Mouse (Mus musculus) spleen, adult 2 months (tissue): ENCODE results near the gene Hbq1a. TPM values are rescaled to one million over a fixed set of nuclear protein-coding genes. Genes with fewer than 3 reads are reported as not detected.

Experiments used
- DNase-seq, 2 experiments: peaks; one replicate each; pipeline versions ENCODE4 v3.0.0 to v3.0.0-alpha.2; 2012 to 2021; ENCODE audit warnings: low spot score in 2 of 2, low read depth in 1 of 2
- H3K27ac ChIP-seq: fragments of 200-500 bp; 2 replicates; pipeline ENCODE4 v1.5.1; 2012; ENCODE audit warnings: low read length, inconsistent platforms; ENCODE audit not compliant: insufficient read depth
- H3K27me3 ChIP-seq: fragments of 200-500 bp; 2 replicates; pipeline ENCODE4 v1.6.1; 2012; ENCODE audit warnings: mild to moderate bottlenecking, moderate library complexity, low read length, inconsistent platforms; ENCODE audit not compliant: control insufficient read depth, insufficient read depth
- H3K36me3 ChIP-seq: fragments of 200-500 bp; 2 replicates; pipeline ENCODE4 v1.6.1; 2012; ENCODE audit warnings: mild to moderate bottlenecking, low read length, inconsistent platforms; ENCODE audit not compliant: control insufficient read depth, insufficient read depth
- H3K4me1 ChIP-seq: fragments of 200-500 bp; 2 replicates; pipeline ENCODE4 v1.6.1; 2011; ENCODE audit warnings: inconsistent platforms; ENCODE audit not compliant: control insufficient read depth, insufficient read depth, insufficient read length
- H3K4me3 ChIP-seq: fragments of 200-500 bp; 2 replicates; pipeline ENCODE4 v1.5.1; 2011; ENCODE audit warnings: mild to moderate bottlenecking, inconsistent platforms; ENCODE audit not compliant: insufficient read depth, insufficient read length; ENCODE audit errors: extremely low read depth
- CTCF ChIP-seq: fragments of 200-500 bp; IDR thresholded peaks from 2 replicates; pipeline ENCODE4 v1.5.1; 2011; ENCODE audit warnings: mild to moderate bottlenecking, inconsistent platforms; ENCODE audit not compliant: insufficient read depth, insufficient read length, insufficient replicate concordance; ENCODE audit errors: extremely low read depth
- POLR2A ChIP-seq: fragments of 200-500 bp; IDR thresholded peaks from 2 replicates; pipeline ENCODE4 v1.6.1; 2011; ENCODE audit warnings: low read depth, low read length, inconsistent platforms
- WGBS: fragments of 180-500 bp; shearing (Covaris S2); methylation state at CpG from one replicate; pipeline ENCODE4 v1.1.7; 2018; 5-methylcytosine and 5-hydroxymethylcytosine counted together
- polyA plus RNA-seq: library from polyadenylated mRNA; depleted of rRNA; stranded (reverse); fragments of >200 nt; gene quantifications from 2 replicates; pipeline ENCODE4 v1.2.3, GENCODE M21; 2012

The Hbq1a gene
- polyA plus RNA-seq, 1 experiment: 12.1 TPM

- DNase-seq: no peak
- Histone ChIP-seq H3K27me3 (no peaks in the 10 kb centered on the region), H3K4me3 (no peak overlapping the region), H3K4me1 (no peaks in the 10 kb centered on the region), H3K36me3 (no peaks in the 10 kb centered on the region), H3K27ac (no peak overlapping the region)
- TF ChIP-seq POLR2A (no peak), CTCF (no peak)
- WGBS: 22% methylated on average over 6 of the region's 6 CpGs
Measured at GRCm38 (mm10) chr11:32331075-32331474, 31.2 kb downstream of the Hbq1a start.

DNA sequence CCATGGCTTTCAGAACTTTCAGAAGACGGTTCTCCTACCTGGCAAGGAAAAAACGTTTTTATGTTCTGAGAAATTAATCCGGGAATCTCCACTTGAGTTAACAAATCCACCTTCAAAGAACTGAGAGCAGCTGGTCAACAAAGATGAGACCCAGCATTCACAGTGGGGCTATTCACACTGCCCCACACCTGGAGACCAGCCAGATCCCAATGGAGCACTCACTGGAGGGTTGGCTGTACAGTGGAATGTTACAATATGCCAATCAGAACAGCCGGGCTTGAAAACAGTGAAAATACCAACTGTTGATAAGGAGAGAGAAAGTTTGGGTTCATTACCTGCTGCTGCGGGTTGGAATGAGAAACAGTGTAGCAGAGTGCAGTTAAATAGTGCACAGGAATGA is 32.0 kb downstream of the Hbq1a start:
- Histone ChIP-seq H3K36me3 (no peaks in the 10 kb centered on the region), H3K27ac (no peak overlapping the region), H3K4me1 (no peaks in the 10 kb centered on the region), H3K27me3 (no peaks in the 10 kb centered on the region), H3K4me3 (no peak overlapping the region)
- DNase-seq: no peak
- 86% methylated on average over 5 of the region's 5 CpGs for WGBS
- no peak for TF ChIP-seq POLR2A
- TF ChIP-seq CTCF: no peak

GRCm38 (mm10) chr11:32333235-32333634 is 33.4 kb downstream of the Hbq1a start:
- DNase-seq: no peak
- H3K4me3 ChIP-seq: no peak overlapping the region
- no peaks in the 10 kb centered on the region for H3K4me1 ChIP-seq
- H3K27me3 ChIP-seq: no peaks in the 10 kb centered on the region
- WGBS: 82% methylated on average over 2 of the region's 2 CpGs
- TF ChIP-seq POLR2A (no peak), CTCF (no peak)
- no peaks in the 10 kb centered on the region for H3K36me3 ChIP-seq
- no peak overlapping the region for H3K27ac ChIP-seq

DNA sequence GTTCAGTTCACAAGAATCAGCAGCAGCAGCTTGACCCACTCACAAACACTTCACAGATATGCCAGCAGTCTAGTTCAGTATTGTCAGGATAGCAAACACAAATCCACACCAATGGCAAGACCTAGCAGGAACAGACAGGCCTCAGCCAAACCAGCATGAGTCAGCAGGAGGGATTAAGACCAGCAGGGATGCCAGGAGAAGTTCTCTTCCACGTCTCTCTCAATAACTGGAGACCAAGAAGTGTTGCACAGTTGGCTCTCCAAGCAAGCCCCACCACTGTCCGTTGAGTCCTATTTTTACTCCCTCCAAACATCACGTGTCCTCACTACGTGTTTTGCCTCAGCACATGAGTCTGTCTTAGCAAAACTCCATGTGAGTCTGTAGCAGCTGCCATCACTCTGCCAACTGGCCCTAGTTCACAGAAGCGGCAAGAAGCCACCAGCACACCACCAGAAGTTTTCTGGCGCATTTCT is 36.6 kb downstream of the Hbq1a start:
- TF ChIP-seq POLR2A (no peak), CTCF (no peak)
- Histone ChIP-seq H3K36me3 (no peaks in the 10 kb centered on the region), H3K27ac (no peak overlapping the region), H3K4me3 (no peak overlapping the region), H3K27me3 (no peaks in the 10 kb centered on the region), H3K4me1 (no peaks in the 10 kb centered on the region)
- DNase-seq: no peak
- WGBS: 87% methylated on average over 6 of the region's 6 CpGs

DNA sequence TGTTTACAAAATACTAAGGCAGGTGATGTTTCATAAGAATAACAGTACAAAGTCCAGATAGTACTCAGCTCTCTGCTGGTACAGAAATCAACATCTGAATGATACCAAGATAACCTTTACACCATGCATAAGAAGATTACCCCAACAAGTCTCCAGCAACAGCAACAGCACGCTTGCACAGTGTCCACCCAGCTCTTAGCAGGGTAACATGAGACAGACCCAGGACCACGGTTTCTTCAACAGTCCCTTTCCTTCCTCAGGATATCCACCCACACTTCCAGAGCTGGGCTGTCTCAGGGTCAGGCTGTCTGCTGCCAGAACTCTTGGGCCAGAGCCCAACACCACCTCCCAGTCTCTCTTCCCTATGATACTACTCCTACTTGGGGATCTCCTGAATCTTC is 39.3 kb downstream of the Hbq1a start:
- Histone ChIP-seq H3K4me1 (no peaks in the 10 kb centered on the region), H3K27me3 (no peaks in the 10 kb centered on the region), H3K27ac (no peak overlapping the region), H3K4me3 (no peak overlapping the region), H3K36me3 (no peaks in the 10 kb centered on the region)
- 47% methylated on average over 2 of the region's 2 CpGs for WGBS
- TF ChIP-seq CTCF (no peak), POLR2A (no peak)
- no peak for DNase-seq

DNA sequence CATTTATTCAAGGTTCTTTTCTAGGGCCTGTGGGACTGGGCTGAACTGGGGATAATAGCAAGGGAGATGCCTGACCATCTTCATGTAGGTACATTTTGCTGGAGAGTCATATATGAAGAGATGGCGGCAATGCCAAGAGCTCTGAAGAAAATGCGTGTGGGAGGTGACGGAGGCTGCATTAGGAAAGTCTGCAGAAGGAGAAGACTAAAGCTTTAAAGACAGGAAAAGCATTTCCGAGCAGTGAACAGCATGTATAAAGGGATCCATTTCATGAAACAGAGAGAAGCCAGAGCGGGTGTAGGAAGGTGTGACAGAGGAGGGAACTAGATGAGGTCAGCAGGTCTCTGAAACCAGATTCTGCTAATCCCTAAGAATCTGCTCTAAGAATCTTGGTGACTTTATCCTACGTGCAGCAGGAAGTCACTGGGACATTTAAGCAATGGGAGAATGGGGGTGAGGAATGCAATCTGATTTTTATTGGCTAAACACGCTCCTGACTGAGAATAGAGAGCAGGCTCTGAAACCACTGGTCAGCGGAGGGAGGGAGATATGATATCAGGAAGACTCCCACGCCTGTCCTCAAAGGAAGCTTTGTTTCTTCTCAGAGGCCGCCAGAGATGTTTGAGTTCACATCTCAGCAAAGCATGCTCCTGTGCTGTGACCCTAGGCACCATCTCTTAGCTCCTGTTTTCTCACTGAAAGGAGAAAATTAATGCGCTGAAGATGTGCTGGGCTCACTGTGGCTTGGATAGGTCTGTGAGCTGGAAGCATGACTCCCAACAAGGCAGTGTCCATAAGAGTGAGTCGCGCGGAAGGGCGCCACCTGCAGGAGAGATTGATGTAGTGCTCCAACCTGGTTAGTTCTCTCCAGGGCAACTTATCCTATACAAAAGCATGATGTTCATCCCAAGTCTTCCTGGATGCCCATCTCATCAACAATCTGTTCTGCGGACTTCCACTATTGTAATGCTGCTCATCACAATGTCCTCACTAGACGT is 40.9 kb downstream of the Hbq1a start:
- Histone ChIP-seq H3K4me3 (no peak overlapping the region), H3K27me3 (no peaks in the 10 kb centered on the region), H3K27ac (no peak overlapping the region), H3K36me3 (no peaks in the 10 kb centered on the region), H3K4me1 (no peaks in the 10 kb centered on the region)
- peak; percentile 35; the same call in 1 of the 2 replicates for TF ChIP-seq CTCF
- no peak for TF ChIP-seq POLR2A
- no peak for DNase-seq
- 63% methylated on average over 17 of the region's 17 CpGs for WGBS

- Histone ChIP-seq H3K27ac (no peak overlapping the region), H3K4me3 (no peak overlapping the region), H3K27me3 (peaks cover 8% of the 10 kb centered on the region), H3K4me1 (no peaks in the 10 kb centered on the region; the same call in 1 of the 2 replicates), H3K36me3 (no peaks in the 10 kb centered on the region)
- peak; percentile 54; the same call in 1 of the 2 replicates for TF ChIP-seq CTCF
- no peak for TF ChIP-seq POLR2A
- DNase-seq: peak in 1 of 2 experiments; percentile 14
- 32% methylated on average over 2 of the region's 2 CpGs for WGBS
Measured at GRCm38 (mm10) chr11:32342770-32343191, 42.9 kb downstream of the Hbq1a start.
